Mouse (Mus musculus) WW6 (cell line): ENCODE results near the gene Chrna1.

Experiments used
- DNase-seq: peaks from one replicate; pipeline ENCODE4 v3.0.0-alpha.2; 2013; ENCODE audit warnings: low read depth, low spot score

Gene Chrna1

GRCm38 (mm10) chr2:73580166-73580565 is at the start of gene Chrna1:
Chrna1 (minus strand) TSS chr2:73580338.
- DNase-seq = no peak

- DNase-seq = no peak
These were observed 38.4 kb upstream of the Chrna1 start for GRCm38 (mm10) chr2:73618486-73619052.

- no peak for DNase-seq
These were observed 36.4 kb upstream of the Chrna1 start for GRCm38 (mm10) chr2:73616434-73617057.

- DNase-seq = no peak
These were observed 35.3 kb upstream of the Chrna1 start for GRCm38 (mm10) chr2:73615456-73615855.

- DNase-seq = no peak
These were observed 34.2 kb upstream of the Chrna1 start for GRCm38 (mm10) chr2:73614303-73614702.

GRCm38 (mm10) chr2:73612941-73613340 is 32.8 kb upstream of the Chrna1 start:
- DNase-seq = no peak

GRCm38 (mm10) chr2:73612367-73612914 is 32.3 kb upstream of the Chrna1 start:
- DNase-seq = no peak

GRCm38 (mm10) chr2:73611798-73612197 is 31.7 kb upstream of the Chrna1 start:
- DNase-seq = no peak

GRCm38 (mm10) chr2:73609724-73610210 is 29.6 kb upstream of the Chrna1 start:
- DNase-seq = no peak

GRCm38 (mm10) chr2:73609067-73609723 is 29.1 kb upstream of the Chrna1 start:
- no peak for DNase-seq

GRCm38 (mm10) chr2:73608391-73608790 is 28.3 kb upstream of the Chrna1 start:
- DNase-seq = no peak

GRCm38 (mm10) chr2:73607609-73608008 is 27.5 kb upstream of the Chrna1 start:
- DNase-seq = no peak

- DNase-seq = no peak
These were observed 27.0 kb upstream of the Chrna1 start for GRCm38 (mm10) chr2:73607146-73607545.

GRCm38 (mm10) chr2:73606616-73607015 is 26.5 kb upstream of the Chrna1 start:
- DNase-seq = no peak

GRCm38 (mm10) chr2:73605077-73605476 is 24.9 kb upstream of the Chrna1 start:
- DNase-seq = no peak

GRCm38 (mm10) chr2:73604579-73604978 is 24.4 kb upstream of the Chrna1 start:
- no peak for DNase-seq

GRCm38 (mm10) chr2:73600650-73601049 is 20.5 kb upstream of the Chrna1 start:
- DNase-seq = no peak

GRCm38 (mm10) chr2:73597772-73598171 is 17.6 kb upstream of the Chrna1 start:
- DNase-seq = no peak

GRCm38 (mm10) chr2:73596786-73597185 is 16.6 kb upstream of the Chrna1 start:
- no peak for DNase-seq

- no peak for DNase-seq
These were observed 16.2 kb upstream of the Chrna1 start for GRCm38 (mm10) chr2:73596326-73596725.

GRCm38 (mm10) chr2:73593101-73593439 is 12.9 kb upstream of the Chrna1 start:
- DNase-seq = no peak

- no peak for DNase-seq
These were observed 12.3 kb upstream of the Chrna1 start for GRCm38 (mm10) chr2:73592231-73593100.
